ENCODE assay signal across 8 mouse cellular contexts in genomic region chr11:119090076-119090960, GRCm38 (mm10). TPM values are rescaled to one million over a fixed set of nuclear protein-coding genes. Genes with fewer than 3 reads are reported as not detected.
DNase-seq lines count a peak whose midpoint lies in the region; ATAC-seq and TF ChIP-seq lines count a peak whose summit lies in the region.

No protein-coding gene starts in this region.

- WGBS in embryonic facial prominence, embryonic 11.5 days: under 1% methylated on average over 74 of the region's 75 CpGs
- WGBS in hindbrain, embryonic 12.5 days: under 1% methylated on average over 74 of the region's 75 CpGs
- WGBS in limb, embryonic 15.5 days: under 1% methylated on average over 74 of the region's 75 CpGs
- under 1% methylated on average over 75 of the region's 75 CpGs for WGBS in neural tube, embryonic 15.5 days

- no peak for ATAC-seq in cerebellum, adult (ENCODE audit: insufficient number of reproducible peaks, low FRiP score, low TSS enrichment)
- no peak for ATAC-seq in G1E (ENCODE audit: extremely low read depth, insufficient number of reproducible peaks, low FRiP score, poor library complexity, severe bottlenecking)
- ATAC-seq in embryonic facial prominence, embryonic 11.5 days (replicated peaks; ENCODE audit: insufficient number of reproducible peaks, low FRiP score, low TSS enrichment, low read depth): no peak
- peak; percentile 0; the same call in 1 of the 2 replicates for ATAC-seq in hindbrain, embryonic 12.5 days (ENCODE audit: low FRiP score)
- no peak for ATAC-seq in limb, embryonic 15.5 days (ENCODE audit: insufficient number of reproducible peaks, low FRiP score, low TSS enrichment, low read depth)
- ATAC-seq in neural tube, embryonic 15.5 days (ENCODE audit: low FRiP score): peak; percentile 4; the same call in 1 of the 2 replicates
- ATAC-seq in activated CD4-positive, CD25-positive, alpha-beta regulatory T cell, adult 4 months: no peak

- peak overlapping the region; percentile 99 for H3K4me2 ChIP-seq in embryonic facial prominence, embryonic 11.5 days (ENCODE audit: low read depth, low read length)
- peak overlapping the region; percentile 97 for H3K4me2 ChIP-seq in hindbrain, embryonic 12.5 days (replicated peaks)
- H3K4me2 ChIP-seq in limb, embryonic 15.5 days: peak overlapping the region; percentile 98
- H3K4me2 ChIP-seq in neural tube, embryonic 15.5 days: peak overlapping the region; percentile 96

- no peak overlapping the region for H3K27ac ChIP-seq in embryonic facial prominence, embryonic 11.5 days (replicated peaks; ENCODE audit: low read depth, low read length)
- peak overlapping the region; percentile 40; the same call in 1 of the 2 replicates for H3K27ac ChIP-seq in hindbrain, embryonic 12.5 days
- peak overlapping the region; percentile 35 for H3K27ac ChIP-seq in limb, embryonic 15.5 days
- peak overlapping the region; percentile 30; the same call in 1 of the 2 replicates for H3K27ac ChIP-seq in neural tube, embryonic 15.5 days (replicated peaks)

- peaks cover 83% of the 10 kb centered on the region for H3K9me3 ChIP-seq in G1E (replicated peaks)
- H3K9me3 ChIP-seq in embryonic facial prominence, embryonic 11.5 days (replicated peaks; ENCODE audit: control insufficient read depth, low read length): no peaks in the 10 kb centered on the region
- H3K9me3 ChIP-seq in hindbrain, embryonic 12.5 days (replicated peaks): no peaks in the 10 kb centered on the region
- no peaks in the 10 kb centered on the region for H3K9me3 ChIP-seq in limb, embryonic 15.5 days
- H3K9me3 ChIP-seq in neural tube, embryonic 15.5 days (replicated peaks): no peaks in the 10 kb centered on the region

- H3K9ac ChIP-seq in embryonic facial prominence, embryonic 11.5 days (replicated peaks; ENCODE audit: low read length): peak overlapping the region; percentile 70
- H3K9ac ChIP-seq in hindbrain, embryonic 12.5 days: peak overlapping the region; percentile 75
- peak overlapping the region; percentile 43 for H3K9ac ChIP-seq in limb, embryonic 15.5 days
- H3K9ac ChIP-seq in neural tube, embryonic 15.5 days (replicated peaks): peak overlapping the region; percentile 69

- no peaks in the 10 kb centered on the region for H3K27me3 ChIP-seq in G1E (ENCODE audit: insufficient read depth, low read length)
- peaks cover 42% of the 10 kb centered on the region for H3K27me3 ChIP-seq in embryonic facial prominence, embryonic 11.5 days (ENCODE audit: control insufficient read depth, insufficient read depth, low read length)
- peaks cover 70% of the 10 kb centered on the region for H3K27me3 ChIP-seq in hindbrain, embryonic 12.5 days
- H3K27me3 ChIP-seq in limb, embryonic 15.5 days: peaks cover 44% of the 10 kb centered on the region
- peaks cover 35% of the 10 kb centered on the region for H3K27me3 ChIP-seq in neural tube, embryonic 15.5 days (replicated peaks)

- no peak for TF ChIP-seq CTCF in G1E (IDR thresholded peaks at IDR 0.05; ENCODE audit: low read depth, low read length)

- H3K36me3 ChIP-seq in G1E (replicated peaks): no peaks in the 10 kb centered on the region
- no peaks in the 10 kb centered on the region for H3K36me3 ChIP-seq in embryonic facial prominence, embryonic 11.5 days (replicated peaks; ENCODE audit: control insufficient read depth, insufficient read depth, low read depth, low read length)
- H3K36me3 ChIP-seq in hindbrain, embryonic 12.5 days: no peaks in the 10 kb centered on the region
- H3K36me3 ChIP-seq in limb, embryonic 15.5 days: no peaks in the 10 kb centered on the region
- no peaks in the 10 kb centered on the region for H3K36me3 ChIP-seq in neural tube, embryonic 15.5 days

- H3K4me3 ChIP-seq in G1E (ENCODE audit: low read depth, low read length): peak overlapping the region; percentile 16; the same call in 1 of the 2 replicates
- peak overlapping the region; percentile 48 for H3K4me3 ChIP-seq in embryonic facial prominence, embryonic 11.5 days (ENCODE audit: low read depth, low read length)
- peak overlapping the region; percentile 48 for H3K4me3 ChIP-seq in hindbrain, embryonic 12.5 days
- H3K4me3 ChIP-seq in limb, embryonic 15.5 days: peak overlapping the region; percentile 55
- peak overlapping the region; percentile 54 for H3K4me3 ChIP-seq in neural tube, embryonic 15.5 days (replicated peaks)

- peak; percentile 14 to 39 for DNase-seq in cerebellum, adult 18-20 months
- DNase-seq in G1E (ENCODE audit: low spot score): no peak
- DNase-seq in embryonic facial prominence, embryonic 11.5 days (ENCODE audit: low spot score): peak; percentile 43

- H3K4me1 ChIP-seq in G1E (ENCODE audit: insufficient read depth, low read depth, low read length): no peaks in the 10 kb centered on the region
- H3K4me1 ChIP-seq in embryonic facial prominence, embryonic 11.5 days (ENCODE audit: control insufficient read depth, insufficient read depth, low read length): peaks cover 12% of the 10 kb centered on the region
- H3K4me1 ChIP-seq in hindbrain, embryonic 12.5 days: peaks cover 32% of the 10 kb centered on the region
- H3K4me1 ChIP-seq in limb, embryonic 15.5 days: peaks cover 49% of the 10 kb centered on the region
- H3K4me1 ChIP-seq in neural tube, embryonic 15.5 days: peaks cover 48% of the 10 kb centered on the region

RNA-seq across cellular contexts. Expression of gene Cbx4, which starts 4.3 kb away (rescaled TPM):
- not detected in 2 replicates for total RNA-seq in G1E (2014; fragmentation: Nextera tagmentation)
- not detected in 2 replicates for total RNA-seq in G1E (2017)
- 0.03 and 0.08 TPM in 2 replicates for polyA plus RNA-seq in G1E (2012)
- polyA plus RNA-seq in embryonic facial prominence, embryonic 11.5 days (2014; fragmentation: Nextera tagmentation; extraction: Ambion mirVana): 4.4 and 4.8 TPM in 2 replicates
- polyA plus RNA-seq in hindbrain, embryonic 12.5 days (2016; fragmentation: Nextera tagmentation; extraction: Ambion mirVana): 13.2 and 15.0 TPM in 2 replicates
- 13.8 and 16.4 TPM in 2 replicates for polyA plus RNA-seq in limb, embryonic 15.5 days (2015; fragmentation: Nextera tagmentation; extraction: Ambion mirVana)
- polyA plus RNA-seq in neural tube, embryonic 15.5 days (2015; fragmentation: Nextera tagmentation; extraction: Ambion mirVana): 20.2 and 24.2 TPM in 2 replicates
- polyA plus RNA-seq in activated CD4-positive, CD25-positive, alpha-beta regulatory T cell, adult 4 months (2017; shearing (Covaris generic)): 1 to 10 TPM; 2.0 to 2.4 TPM

RNA-seq across cellular contexts. Expression of gene Cbx8, which starts 49.5 kb away (rescaled TPM):
- total RNA-seq in G1E (2014; fragmentation: Nextera tagmentation) (not detected in 2 replicates), G1E (2017) (not detected in 2 replicates)
- not detected in 2 replicates for polyA plus RNA-seq in G1E (2012)
- polyA plus RNA-seq in embryonic facial prominence, embryonic 11.5 days (2014; fragmentation: Nextera tagmentation; extraction: Ambion mirVana): 10.3 and 12.2 TPM in 2 replicates
- 9.9 and 11.6 TPM in 2 replicates for polyA plus RNA-seq in hindbrain, embryonic 12.5 days (2016; fragmentation: Nextera tagmentation; extraction: Ambion mirVana)
- polyA plus RNA-seq in limb, embryonic 15.5 days (2015; fragmentation: Nextera tagmentation; extraction: Ambion mirVana): 8.9 and 9.6 TPM in 2 replicates
- polyA plus RNA-seq in neural tube, embryonic 15.5 days (2015; fragmentation: Nextera tagmentation; extraction: Ambion mirVana): 7.2 and 7.3 TPM in 2 replicates
- polyA plus RNA-seq in activated CD4-positive, CD25-positive, alpha-beta regulatory T cell, adult 4 months (2017; shearing (Covaris generic)): 1 to 10 TPM; 5.3 to 7.5 TPM

Comparison
In these comparisons a context has a peak if more than half of its experiments do, and no peak if none do; other contexts are left out.
1. ATAC-seq: peak in hindbrain, embryonic 12.5 days (single experiment) and neural tube, embryonic 15.5 days (single experiment); none in cerebellum, adult (single experiment), G1E (single experiment), embryonic facial prominence, embryonic 11.5 days (single experiment), limb, embryonic 15.5 days (single experiment) and activated CD4-positive, CD25-positive, alpha-beta regulatory T cell, adult 4 months (single experiment).
2. Peak in every context shown above with its lines, with median percentiles within 50 percentile points of each other: H3K4me3 ChIP-seq, H3K4me2 ChIP-seq and H3K9ac ChIP-seq.